Mouse (Mus musculus) kidney, embryonic 16.5 days (tissue): ENCODE data around the gene Igf2bp1. TPM values are rescaled to one million over a fixed set of nuclear protein-coding genes. Genes with fewer than 3 reads are reported as not detected.

Experiments used
- ATAC-seq: fragments of 200-750 bp; cut with Nextera tagmentation; 2 replicates; pipeline ENCODE4 v1.8.0; 2017; ENCODE audit warnings: moderate TSS enrichment; ENCODE audit not compliant: low FRiP score, low TSS enrichment
- H3K27ac ChIP-seq: fragments of 300-500 bp; sonication (generic); 2 replicates; pipeline ENCODE4 v1.5.1; 2014; ENCODE audit warnings: low read length
- H3K27me3 ChIP-seq: fragments of 300-500 bp; sonication (generic); 2 replicates; pipeline ENCODE4 v1.6.1; 2014; ENCODE audit warnings: low read length, control low read depth, mixed read lengths; ENCODE audit not compliant: insufficient read depth
- H3K36me3 ChIP-seq: fragments of 300-500 bp; sonication (generic); 2 replicates; pipeline ENCODE4 v1.6.1; 2014; ENCODE audit warnings: low read length, control low read depth, mixed read lengths; ENCODE audit not compliant: insufficient read depth
- H3K4me1 ChIP-seq: fragments of 300-500 bp; sonication (generic); 2 replicates; pipeline ENCODE4 v1.6.1; 2014; ENCODE audit warnings: low read length, control low read depth, mixed read lengths; ENCODE audit not compliant: insufficient read depth
- H3K4me2 ChIP-seq: fragments of 300-500 bp; sonication (generic); replicated peaks from 2 replicates; pipeline ENCODE4 v1.6.1; 2014; ENCODE audit warnings: low read depth, low read length
- H3K4me3 ChIP-seq: fragments of 300-500 bp; sonication (generic); 2 replicates; pipeline ENCODE4 v1.5.1; 2014; ENCODE audit warnings: mild to moderate bottlenecking, low read length
- H3K9ac ChIP-seq: fragments of 300-500 bp; sonication (generic); replicated peaks from 2 replicates; pipeline ENCODE4 v1.6.1; 2014; ENCODE audit warnings: low read length
- H3K9me3 ChIP-seq: fragments of 300-500 bp; sonication (generic); 2 replicates; pipeline ENCODE4 v1.6.1; 2016; ENCODE audit warnings: low read length, control low read depth
- WGBS: fragments of 180-500 bp; shearing (Covaris S2); extraction: QIAGEN DNeasy Blood & Tissue Kit; methylation state at CpG from one replicate; pipeline ENCODE4 v1.1.7; 2014; 5-methylcytosine and 5-hydroxymethylcytosine counted together
- polyA plus RNA-seq: library from polyadenylated mRNA; unstranded; fragments of >200 nt; fragmentation: Nextera tagmentation; extraction: Ambion mirVana; gene quantifications from 2 replicates; pipeline ENCODE4 v1.2.1, GENCODE M21; 2015

Igf2bp1 gene
- polyA plus RNA-seq = 57.2 and 62.5 TPM in 2 replicates

DNA sequence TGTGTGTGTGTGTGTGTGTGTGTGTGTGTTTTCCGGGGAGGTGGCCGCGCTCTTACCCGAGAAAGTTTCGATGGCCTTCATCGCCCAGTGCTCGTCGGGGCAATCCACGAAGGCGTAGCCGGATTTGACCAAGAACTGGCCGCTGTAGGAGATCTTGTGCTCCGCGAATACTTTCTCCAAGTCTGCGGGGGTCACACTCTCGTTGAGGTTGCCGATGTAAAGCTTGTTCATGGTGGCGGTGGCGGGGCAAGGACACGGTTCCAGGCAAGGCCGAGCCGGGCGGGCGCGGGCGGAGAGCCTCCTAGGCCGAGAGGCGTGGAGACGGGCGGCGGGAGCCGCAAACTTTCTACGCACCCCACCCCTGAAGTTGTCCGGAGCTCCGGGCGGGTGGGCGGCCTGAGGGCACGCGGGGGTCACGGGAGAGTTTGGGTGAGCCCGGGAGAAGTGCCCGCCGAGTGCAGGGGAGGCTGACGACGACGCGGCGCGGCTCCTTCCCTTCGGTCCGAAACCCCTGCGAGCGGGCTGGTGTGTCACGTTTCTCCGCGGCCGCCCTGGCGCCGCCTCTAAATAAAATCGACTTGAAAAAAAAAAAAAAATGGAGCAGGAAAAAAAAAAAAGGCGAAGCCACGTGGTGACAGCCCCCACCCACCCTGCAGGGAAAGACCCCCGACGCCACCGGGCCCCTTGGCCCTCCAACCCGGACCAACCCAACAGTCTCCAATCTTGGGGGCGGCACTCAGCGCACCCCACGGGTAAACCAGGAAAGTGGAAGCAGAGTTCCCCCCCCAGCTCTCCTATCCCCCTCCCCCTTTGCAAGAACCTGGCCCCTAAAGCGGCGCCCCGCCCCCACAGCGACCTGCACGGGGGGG lies at the start of gene Igf2bp1:
Gene Igf2bp1, minus strand, starts transcription at position 538 of the 869 bp plus-strand sequence.
- H3K27ac ChIP-seq = peak within 1 kb of the TSS; percentile 96
- peak; percentile 69 for ATAC-seq
- under 1% methylated on average over 61 of the region's 74 CpGs for WGBS
- no peaks in the 10 kb centered on the region for H3K9me3 ChIP-seq
- peak within 1 kb of the TSS; percentile 98 for H3K4me2 ChIP-seq
- H3K4me3 ChIP-seq = peak within 1 kb of the TSS; percentile 90
- H3K36me3 ChIP-seq = no peaks in the 10 kb centered on the region
- H3K27me3 ChIP-seq = peaks cover 3% of the 10 kb centered on the region; the same call in 1 of the 2 replicates
- peaks cover 42% of the 10 kb centered on the region for H3K4me1 ChIP-seq
- H3K9ac ChIP-seq = peak within 1 kb of the TSS; percentile 97

DNA sequence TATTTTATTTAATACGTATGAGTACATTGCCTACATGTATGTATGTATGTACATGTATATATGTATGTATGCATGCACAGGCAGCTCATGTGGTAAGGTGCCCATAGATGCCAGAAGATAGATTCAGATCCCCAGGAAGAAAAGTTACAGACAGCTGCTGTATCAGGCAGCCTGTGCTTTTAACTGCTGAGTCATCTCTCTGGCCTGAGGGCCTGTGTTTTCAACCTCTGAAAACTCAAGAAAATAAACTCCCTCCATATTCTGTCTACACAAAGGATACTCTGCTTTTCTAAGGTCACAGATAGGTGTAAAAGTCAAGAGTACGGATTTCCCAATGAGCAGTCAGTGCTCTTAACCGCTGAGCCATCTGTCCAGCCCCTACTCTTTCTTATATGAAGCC lies 45.1 kb upstream of the Igf2bp1 start:
- H3K4me3 ChIP-seq = no peak overlapping the region
- H3K36me3 ChIP-seq = peaks cover 62% of the 10 kb centered on the region
- no peak for ATAC-seq
- WGBS = 83% methylated on average over 3 of the region's 3 CpGs
- H3K9ac ChIP-seq = no peak overlapping the region
- H3K4me1 ChIP-seq = no peaks in the 10 kb centered on the region
- H3K9me3 ChIP-seq = no peaks in the 10 kb centered on the region
- no peak overlapping the region for H3K4me2 ChIP-seq
- no peaks in the 10 kb centered on the region for H3K27me3 ChIP-seq
- no peak overlapping the region for H3K27ac ChIP-seq

DNA sequence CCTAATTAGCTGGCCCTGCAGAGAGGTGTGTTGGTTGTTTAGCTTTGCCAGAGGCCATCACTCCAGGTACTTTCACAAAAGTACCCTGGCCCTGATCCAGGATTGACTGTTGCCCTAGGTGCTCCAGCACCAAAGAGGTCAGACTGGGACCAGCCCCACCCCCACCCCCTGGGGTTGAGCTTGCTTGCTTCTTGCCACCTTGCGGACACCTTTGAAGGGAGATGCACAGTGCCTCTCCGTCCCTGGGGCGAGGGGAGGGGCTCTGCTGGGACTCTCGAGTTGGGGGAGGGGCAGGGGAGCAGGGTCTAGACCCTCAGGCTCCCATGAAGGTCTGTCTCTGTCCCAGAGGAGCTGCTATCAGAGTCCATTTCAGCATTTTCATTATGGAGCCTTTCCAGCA lies 44.2 kb upstream of the Igf2bp1 start:
- Histone ChIP-seq H3K9ac (no peak overlapping the region), H3K27me3 (no peaks in the 10 kb centered on the region), H3K4me3 (no peak overlapping the region), H3K36me3 (peaks cover 65% of the 10 kb centered on the region), H3K27ac (no peak overlapping the region), H3K9me3 (no peaks in the 10 kb centered on the region), H3K4me2 (no peak overlapping the region), H3K4me1 (no peaks in the 10 kb centered on the region)
- ATAC-seq = no peak
- WGBS = 75% methylated on average over 4 of the region's 4 CpGs

DNA sequence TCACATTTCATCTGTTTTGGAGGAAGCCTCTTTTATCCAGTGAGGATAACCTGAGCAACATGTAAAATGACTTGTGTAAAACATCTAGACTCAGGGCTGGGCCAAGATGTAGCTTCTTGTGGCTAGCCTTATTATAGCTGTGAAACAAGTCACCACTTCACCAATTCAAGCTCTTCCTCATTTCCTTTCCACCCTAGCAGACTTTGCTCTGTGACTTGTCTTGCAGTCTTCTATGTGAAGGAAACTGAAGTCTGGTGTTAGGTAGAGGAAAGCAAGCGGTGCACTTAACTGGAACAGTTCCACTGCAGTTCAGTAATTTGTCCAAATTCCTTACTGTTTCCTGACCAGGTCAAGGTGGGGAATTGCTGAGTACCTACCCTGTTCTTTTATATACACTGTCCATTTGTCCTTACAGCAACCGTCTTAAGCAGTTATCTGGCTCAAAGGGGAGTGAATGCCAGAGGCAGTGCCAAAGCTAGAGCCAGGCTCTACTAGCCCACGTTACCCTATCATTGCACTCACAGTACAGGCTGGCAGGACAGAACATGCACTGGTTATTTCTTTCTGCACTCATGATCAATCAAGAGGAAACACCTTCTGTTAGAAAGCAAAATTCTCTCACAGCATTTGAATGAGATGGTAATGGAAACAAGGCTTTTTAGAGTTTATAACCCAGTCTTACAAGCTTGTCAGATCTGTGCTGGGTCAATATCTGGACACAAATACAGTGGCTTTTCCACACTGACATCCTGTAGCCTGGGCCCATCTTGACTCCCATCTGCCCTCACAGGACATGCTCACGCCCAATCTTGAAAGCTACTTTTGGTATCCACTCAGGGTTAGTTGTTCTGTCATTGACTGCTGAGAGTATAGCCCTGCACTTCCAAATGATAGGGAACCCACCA lies 42.0 kb upstream of the Igf2bp1 start:
- H3K4me3 ChIP-seq = no peak overlapping the region
- H3K27ac ChIP-seq = no peak overlapping the region
- H3K9ac ChIP-seq = no peak overlapping the region
- ATAC-seq = no peak
- H3K9me3 ChIP-seq = no peaks in the 10 kb centered on the region
- H3K27me3 ChIP-seq = no peaks in the 10 kb centered on the region
- H3K4me2 ChIP-seq = no peak overlapping the region
- H3K36me3 ChIP-seq = peaks cover 56% of the 10 kb centered on the region
- no peaks in the 10 kb centered on the region for H3K4me1 ChIP-seq
- WGBS = 76% methylated on average over 4 of the region's 4 CpGs

DNA sequence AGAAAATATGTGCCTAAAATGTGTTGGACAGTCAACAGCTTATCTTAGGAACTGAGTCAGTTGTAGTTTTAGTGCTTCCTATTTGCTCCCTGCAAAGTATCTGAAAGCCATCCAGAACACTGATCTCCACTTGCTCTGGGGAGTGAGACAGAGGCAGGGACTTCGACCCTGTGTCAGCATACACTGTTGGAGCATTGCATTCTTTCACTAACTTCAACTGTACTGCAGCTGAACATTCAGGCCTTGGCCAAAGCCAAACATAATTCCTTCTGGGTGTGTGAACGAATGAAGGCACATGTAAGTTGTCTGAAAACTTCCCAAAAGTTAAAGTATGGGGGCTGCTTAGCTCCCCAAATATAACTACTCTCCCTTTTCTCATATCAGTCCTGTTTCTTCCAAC lies 41.1 kb upstream of the Igf2bp1 start:
- H3K27me3 ChIP-seq = no peaks in the 10 kb centered on the region
- H3K9ac ChIP-seq = no peak overlapping the region
- ATAC-seq = no peak
- no peaks in the 10 kb centered on the region for H3K4me1 ChIP-seq
- WGBS = 85% methylated on average over 2 of the region's 2 CpGs
- no peak overlapping the region for H3K4me2 ChIP-seq
- H3K9me3 ChIP-seq = no peaks in the 10 kb centered on the region
- no peak overlapping the region for H3K27ac ChIP-seq
- H3K36me3 ChIP-seq = peaks cover 48% of the 10 kb centered on the region
- H3K4me3 ChIP-seq = no peak overlapping the region

DNA sequence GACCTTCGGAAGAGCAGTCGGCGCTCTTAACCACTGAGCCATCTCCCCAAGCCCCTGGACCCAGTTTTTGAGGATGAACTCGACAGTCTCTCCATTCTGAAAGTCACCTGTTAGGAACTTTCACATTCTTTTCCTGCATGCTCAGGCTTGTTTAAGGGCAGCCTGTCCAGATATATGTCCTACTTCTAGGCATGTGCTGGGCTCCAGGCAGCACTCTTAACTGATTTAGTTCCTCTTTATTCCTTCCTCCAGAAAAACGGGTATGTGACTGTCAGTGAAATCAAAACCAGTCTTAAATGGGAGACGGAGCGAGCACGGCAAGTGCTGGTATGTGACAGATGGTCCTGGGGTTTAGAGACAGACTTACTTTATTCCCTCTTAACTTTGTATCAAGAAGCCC lies 40.3 kb upstream of the Igf2bp1 start:
- no peak overlapping the region for H3K27ac ChIP-seq
- no peak overlapping the region for H3K4me3 ChIP-seq
- no peaks in the 10 kb centered on the region for H3K4me1 ChIP-seq
- H3K9me3 ChIP-seq = no peaks in the 10 kb centered on the region
- no peak overlapping the region for H3K9ac ChIP-seq
- no peak for ATAC-seq
- H3K27me3 ChIP-seq = no peaks in the 10 kb centered on the region
- H3K4me2 ChIP-seq = no peak overlapping the region
- peaks cover 42% of the 10 kb centered on the region for H3K36me3 ChIP-seq
- 81% methylated on average over 8 of the region's 8 CpGs for WGBS

DNA sequence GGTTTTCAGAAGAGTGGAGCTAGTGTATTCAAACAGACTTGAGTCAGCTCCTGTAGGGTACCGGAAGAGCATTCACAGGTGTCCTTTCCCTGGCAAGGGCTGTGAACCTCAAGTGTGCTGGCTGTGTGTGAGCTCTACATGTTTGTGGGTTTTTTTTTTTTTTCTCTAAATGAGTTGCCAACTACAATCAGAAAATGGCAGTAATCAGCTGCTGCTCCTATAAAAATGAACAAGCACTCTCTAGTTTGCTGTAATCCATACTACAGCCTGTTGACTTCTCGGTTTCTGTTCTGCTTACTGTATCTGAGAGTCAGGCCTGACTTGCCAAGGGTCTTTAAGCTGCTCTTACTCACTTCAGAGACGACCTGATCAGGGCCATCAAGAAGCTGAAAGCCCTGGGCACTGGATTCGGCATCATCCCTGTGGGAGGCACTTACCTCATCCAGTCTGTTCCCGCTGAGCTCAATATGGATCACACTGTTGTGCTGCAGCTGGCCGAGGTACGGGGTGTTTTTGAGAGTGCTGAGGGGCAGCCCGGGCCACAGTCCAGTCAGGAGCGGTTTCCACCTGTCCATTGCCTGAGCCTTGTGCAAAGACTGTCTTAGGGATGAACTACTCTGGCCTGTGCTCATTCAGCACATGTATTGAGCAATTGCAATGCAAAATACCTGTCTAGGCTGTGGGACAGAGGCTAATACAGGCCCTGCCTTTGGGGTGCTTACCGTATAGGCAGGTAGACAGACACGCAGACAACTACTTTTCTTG lies 39.2 kb upstream of the Igf2bp1 start:
- H3K27ac ChIP-seq = no peak overlapping the region
- H3K4me1 ChIP-seq = no peaks in the 10 kb centered on the region
- H3K4me3 ChIP-seq = no peak overlapping the region
- peaks cover 34% of the 10 kb centered on the region for H3K36me3 ChIP-seq
- no peak overlapping the region for H3K9ac ChIP-seq
- no peaks in the 10 kb centered on the region for H3K27me3 ChIP-seq
- WGBS = 87% methylated on average over 11 of the region's 11 CpGs
- H3K4me2 ChIP-seq = no peak overlapping the region
- H3K9me3 ChIP-seq = no peaks in the 10 kb centered on the region
- ATAC-seq = no peak

DNA sequence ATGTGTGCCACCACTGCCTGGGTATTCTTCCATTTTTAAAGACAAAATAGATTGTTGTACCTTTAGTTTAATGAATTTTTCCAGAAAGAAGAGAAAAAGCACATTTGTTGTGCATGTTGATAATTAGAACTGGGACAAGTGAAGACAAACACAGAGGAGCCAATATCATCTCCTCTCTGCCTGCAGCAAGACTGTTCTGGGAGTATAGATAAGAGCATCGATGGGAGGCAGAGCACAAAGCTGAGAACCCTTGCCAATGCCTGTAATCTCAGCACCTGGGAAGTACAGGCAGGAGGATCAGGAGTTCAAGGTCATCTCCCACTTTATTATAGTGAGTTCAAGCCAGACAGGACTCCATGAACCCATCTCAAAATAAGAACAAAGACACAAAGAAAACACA lies 32.8 kb upstream of the Igf2bp1 start:
- Histone ChIP-seq H3K36me3 (0 out of 2 replicates have a peak, but pooled peaks cover 8% of the 10 kb centered on the region), H3K4me2 (no peak overlapping the region), H3K27ac (no peak overlapping the region), H3K9me3 (no peaks in the 10 kb centered on the region), H3K27me3 (no peaks in the 10 kb centered on the region), H3K4me3 (no peak overlapping the region), H3K4me1 (peaks cover 15% of the 10 kb centered on the region), H3K9ac (no peak overlapping the region)
- 96% methylated on average over 1 of the region's 1 CpGs for WGBS
- ATAC-seq = no peak

DNA sequence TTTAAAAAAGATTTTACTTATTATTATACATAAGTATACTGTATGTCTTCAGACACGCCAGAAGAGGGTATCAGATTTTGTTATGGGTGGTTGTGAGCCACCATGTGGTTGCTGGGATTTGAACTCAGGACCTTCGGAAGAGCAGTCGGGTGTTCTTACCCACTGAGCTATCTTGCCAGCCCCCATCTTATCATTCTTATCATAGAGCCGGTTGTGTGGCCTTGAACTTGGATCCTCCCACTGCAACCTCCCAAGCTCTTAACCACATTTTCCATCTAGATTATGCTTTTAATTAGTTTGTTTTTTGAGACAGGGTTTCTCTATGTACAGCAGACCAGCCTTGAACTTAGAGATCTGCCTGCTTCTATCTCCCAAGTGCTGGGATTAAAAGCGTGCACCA lies 31.8 kb upstream of the Igf2bp1 start:
- no peaks in the 10 kb centered on the region for H3K27me3 ChIP-seq
- H3K27ac ChIP-seq = no peak overlapping the region
- no peak overlapping the region for H3K4me3 ChIP-seq
- 0 out of 2 replicates have a peak, but pooled peaks cover 8% of the 10 kb centered on the region for H3K36me3 ChIP-seq
- WGBS = 94% methylated on average over 5 of the region's 5 CpGs
- peaks cover 15% of the 10 kb centered on the region for H3K4me1 ChIP-seq
- no peak overlapping the region for H3K4me2 ChIP-seq
- no peak overlapping the region for H3K9ac ChIP-seq
- ATAC-seq = no peak
- no peaks in the 10 kb centered on the region for H3K9me3 ChIP-seq
